Mouse (Mus musculus) gastrocnemius, postnatal 10 days (tissue): ENCODE measurements around the gene Ech1. TPM values are rescaled to one million over a fixed set of nuclear protein-coding genes. Genes with fewer than 3 reads are reported as not detected.

Source experiments
- DNase-seq: peaks from one replicate; pipeline ENCODE4 v3.0.0; 2021; ENCODE audit warnings: mixed read lengths
- long read RNA-seq, 2 experiments: library from polyadenylated mRNA; stranded (forward); transcript quantifications; one replicate each; pipeline ENCODE4 v2.0.0; 2021
- total RNA-seq, 2 experiments: library from RNA; stranded (reverse); gene quantifications; 2 replicates each; pipeline ENCODE4 v1.2.3; 2021

Ech1 gene
- 100 to 1,000 TPM; 182 to 227 TPM for total RNA-seq
- long read RNA-seq, experiment 1, transcript Ech1-201 (10 exons, 1,267 nt): major isoform, 163 of 173 reads
- long read RNA-seq, experiment 1, partial matches to known transcripts: 3 of 173 reads
- long read RNA-seq, experiment 1, other reads (novel, unspliced or antisense): 6 of 173 reads
- long read RNA-seq, experiment 2, transcript Ech1-201 (10 exons, 1,267 nt): major isoform, 233 of 237 reads
- long read RNA-seq, experiment 2, partial matches to known transcripts: 3 of 237 reads
- long read RNA-seq, experiment 2, other reads (novel, unspliced or antisense): 1 of 237 reads

GRCm38 (mm10) chr7:28824941-28825685 lies at the start of gene Ech1:
Gene Ech1, plus strand, starts transcription at chr7:28825217.
- peak; percentile 89 for DNase-seq

GRCm38 (mm10) chr7:28778825-28779224 lies 46.2 kb upstream of the Ech1 start:
- no peak for DNase-seq

GRCm38 (mm10) chr7:28780067-28780658 lies 44.9 kb upstream of the Ech1 start:
- peak; percentile 94 for DNase-seq

- no peak for DNase-seq
Observed at GRCm38 (mm10) chr7:28780857-28781256, 44.2 kb upstream of the Ech1 start.

GRCm38 (mm10) chr7:28781261-28781663 lies 43.8 kb upstream of the Ech1 start:
- no peak for DNase-seq

- no peak for DNase-seq
Observed at GRCm38 (mm10) chr7:28785161-28785560, 39.9 kb upstream of the Ech1 start.

- no peak for DNase-seq
Observed at GRCm38 (mm10) chr7:28787884-28788283, 37.1 kb upstream of the Ech1 start.

GRCm38 (mm10) chr7:28788307-28789195 lies 36.5 kb upstream of the Ech1 start, which contains the start of gene Rinl:
Gene Rinl, plus strand, starts transcription at chr7:28788969.
- DNase-seq: no peak

- DNase-seq: no peak
Observed at GRCm38 (mm10) chr7:28789235-28789634, 35.8 kb upstream of the Ech1 start.

GRCm38 (mm10) chr7:28790066-28790806 lies 34.8 kb upstream of the Ech1 start:
- no peak for DNase-seq

- DNase-seq: no peak
Observed at GRCm38 (mm10) chr7:28791706-28792105, 33.3 kb upstream of the Ech1 start.

- DNase-seq: no peak
Observed at GRCm38 (mm10) chr7:28792391-28793185, 32.4 kb upstream of the Ech1 start.

GRCm38 (mm10) chr7:28793834-28794233 lies 31.2 kb upstream of the Ech1 start:
- DNase-seq: no peak

GRCm38 (mm10) chr7:28794496-28794895 lies 30.5 kb upstream of the Ech1 start:
- no peak for DNase-seq

- DNase-seq: no peak
Observed at GRCm38 (mm10) chr7:28795832-28796231, 29.2 kb upstream of the Ech1 start.

- peak; percentile 87 for DNase-seq
Observed at GRCm38 (mm10) chr7:28796562-28796975, 28.4 kb upstream of the Ech1 start.

GRCm38 (mm10) chr7:28799994-28800393 lies 25.0 kb upstream of the Ech1 start:
- DNase-seq: no peak

- DNase-seq: no peak
Observed at GRCm38 (mm10) chr7:28801451-28801850, 23.6 kb upstream of the Ech1 start.

- no peak for DNase-seq
Observed at GRCm38 (mm10) chr7:28801901-28802670, 22.9 kb upstream of the Ech1 start.
